Mouse (Mus musculus): ENCODE measurements at regions not wholly inside any gene's neighbourhood (a gene's known extent, or its start where the extent isn't known, plus 50 kb on each side); places are given as distances from the start of the nearest gene placed in this dataset.

GRCm38 (mm10) chr3:138668394-138669092 lies 73.5 kb upstream of the Tspan5 start:
- Histone ChIP-seq H3K9me3 (no peaks in the 10 kb centered on the region; the same call in none of the 2 replicates), H3K27ac (replicated peaks) (no peak overlapping the region), H3K4me3 (no peak overlapping the region), H3K9ac (no peak overlapping the region), H3K4me1 (no peaks in the 10 kb centered on the region), H3K36me3 (no peaks in the 10 kb centered on the region), H3K27me3 (replicated peaks) (no peaks in the 10 kb centered on the region), H3K4me2 (no peak overlapping the region)
- ATAC-seq (ENCODE audit: extremely low read depth, insufficient number of reproducible peaks, low FRiP score, low TSS enrichment): no peak
- WGBS: 82% methylated on average over 14 of the region's 14 CpGs

DNA sequence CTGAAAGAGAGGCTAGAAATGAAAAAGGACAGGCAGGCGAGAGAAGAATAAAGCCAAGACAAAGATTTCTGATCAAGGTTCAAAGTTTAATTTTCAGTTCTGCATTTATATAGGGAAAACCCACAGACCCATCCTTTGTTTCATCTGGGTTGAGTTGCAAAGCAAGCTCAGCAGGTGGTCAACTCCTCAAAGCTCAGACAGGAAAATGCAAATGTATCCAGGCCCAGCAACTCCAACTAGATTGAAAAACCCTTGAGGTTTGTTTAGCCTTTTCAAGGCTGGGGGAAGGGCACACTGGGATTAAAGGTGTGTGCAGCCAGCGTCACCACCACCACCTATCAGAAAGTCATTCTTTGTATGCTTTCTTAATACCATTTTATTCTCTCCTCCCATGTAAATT lies 66.1 kb upstream of the Tspan5 start:
- no peak overlapping the region for H3K4me2 ChIP-seq
- no peak overlapping the region for H3K4me3 ChIP-seq
- no peak overlapping the region for H3K27ac ChIP-seq (replicated peaks)
- H3K9ac ChIP-seq: no peak overlapping the region
- H3K27me3 ChIP-seq (replicated peaks): no peaks in the 10 kb centered on the region
- H3K36me3 ChIP-seq: no peaks in the 10 kb centered on the region
- 70% methylated on average over 2 of the region's 2 CpGs for WGBS
- no peaks in the 10 kb centered on the region for H3K9me3 ChIP-seq
- peaks cover 3% of the 10 kb centered on the region; the same call in 1 of the 2 replicates for H3K4me1 ChIP-seq
- no peak for ATAC-seq (ENCODE audit: extremely low read depth, insufficient number of reproducible peaks, low FRiP score, low TSS enrichment)

DNA sequence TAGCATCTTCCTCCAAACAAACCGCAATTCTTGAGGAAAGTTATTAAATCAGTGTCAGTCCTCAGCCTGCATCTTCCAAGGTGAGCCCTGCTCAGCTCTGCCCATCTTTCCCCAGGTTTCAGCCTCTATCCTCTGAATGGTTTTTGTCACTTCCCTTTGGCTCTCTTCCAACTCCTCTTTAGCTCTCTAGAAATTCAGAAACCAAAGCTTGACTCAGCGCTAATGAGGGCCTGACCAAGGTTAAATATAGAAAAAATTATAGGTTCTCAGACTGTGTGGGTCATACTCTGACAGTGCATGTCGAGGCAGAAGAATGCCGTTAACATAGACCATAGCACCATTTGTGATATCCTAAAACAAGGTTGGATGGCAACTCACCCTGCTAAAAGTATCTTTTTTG lies 63.6 kb upstream of the Tspan5 start:
- Histone ChIP-seq H3K27me3 (replicated peaks) (no peaks in the 10 kb centered on the region), H3K9me3 (no peaks in the 10 kb centered on the region), H3K4me2 (no peak overlapping the region), H3K36me3 (no peaks in the 10 kb centered on the region), H3K27ac (replicated peaks) (no peak overlapping the region), H3K4me3 (no peak overlapping the region), H3K4me1 (peaks cover 3% of the 10 kb centered on the region; the same call in 1 of the 2 replicates), H3K9ac (no peak overlapping the region)
- WGBS: 54% methylated on average over 4 of the region's 4 CpGs
- ATAC-seq (ENCODE audit: extremely low read depth, insufficient number of reproducible peaks, low FRiP score, low TSS enrichment): no peak

DNA sequence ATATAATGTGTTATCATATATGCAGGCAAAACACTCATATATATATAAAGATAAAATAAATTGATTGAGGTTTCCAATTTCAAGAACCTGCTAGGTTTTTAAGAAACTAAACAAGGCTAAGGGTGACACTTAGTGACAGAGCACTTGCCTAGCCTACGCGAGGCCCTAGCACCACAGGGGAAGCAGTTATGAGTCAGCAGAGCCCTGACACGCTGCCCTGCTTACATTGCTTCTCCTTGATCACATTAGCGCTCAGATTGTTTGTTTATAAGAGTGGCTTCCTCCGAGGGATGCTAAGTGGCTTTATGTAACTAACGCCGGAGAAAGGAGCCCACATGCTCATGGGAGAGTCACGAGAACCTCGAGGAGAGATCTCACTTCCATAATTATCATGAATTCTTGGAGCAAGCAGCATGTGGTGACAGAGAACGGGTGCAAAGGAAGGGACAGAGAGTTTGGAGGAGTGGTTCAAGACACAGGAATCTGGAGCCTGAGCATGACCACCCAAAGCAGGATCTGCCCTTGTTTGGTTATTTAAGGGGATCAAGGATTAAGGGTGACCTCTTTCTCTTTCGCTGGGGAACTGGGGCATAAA lies 55.3 kb upstream of the Tspan5 start:
- no peaks in the 10 kb centered on the region for H3K27me3 ChIP-seq (replicated peaks)
- no peak overlapping the region for H3K4me3 ChIP-seq
- H3K9me3 ChIP-seq: no peaks in the 10 kb centered on the region
- H3K4me1 ChIP-seq: peaks cover 5% of the 10 kb centered on the region; the same call in 1 of the 2 replicates
- no peak overlapping the region for H3K9ac ChIP-seq
- H3K4me2 ChIP-seq: no peak overlapping the region
- H3K36me3 ChIP-seq: no peaks in the 10 kb centered on the region
- no peak for ATAC-seq (ENCODE audit: extremely low read depth, insufficient number of reproducible peaks, low FRiP score, low TSS enrichment)
- 33% methylated on average over 11 of the region's 11 CpGs for WGBS
- no peak overlapping the region for H3K27ac ChIP-seq (replicated peaks)

- WGBS: 89% methylated on average over 5 of the region's 5 CpGs
- H3K9me3 ChIP-seq: no peaks in the 10 kb centered on the region
- H3K36me3 ChIP-seq: no peaks in the 10 kb centered on the region
- H3K9ac ChIP-seq: no peak overlapping the region
- H3K27ac ChIP-seq (replicated peaks): no peak overlapping the region
- no peak overlapping the region for H3K4me2 ChIP-seq
- H3K4me3 ChIP-seq: no peak overlapping the region
- no peaks in the 10 kb centered on the region for H3K27me3 ChIP-seq (replicated peaks)
- peaks cover 5% of the 10 kb centered on the region; the same call in 1 of the 2 replicates for H3K4me1 ChIP-seq
- ATAC-seq (ENCODE audit: extremely low read depth, insufficient number of reproducible peaks, low FRiP score, low TSS enrichment): no peak
Measured at GRCm38 (mm10) chr3:138688606-138689005, 53.4 kb upstream of the Tspan5 start.
